Mouse (Mus musculus) adipocyte (in vitro differentiated cells): Measurements from ENCODE around the gene Pnpla7.
"Not testable (repeated sequence)": the region's sequence is repeated elsewhere in the genome, so short reads cannot be mapped to it uniquely, and the experiment has no call there.

Experiments used
- DNase-seq: peaks from one replicate; pipeline ENCODE4 v3.0.0-alpha.2; 2016; ENCODE audit warnings: low spot score

Gene Pnpla7

GRCm38 (mm10) chr2:24975704-24976297, at the start of gene Pnpla7:
Pnpla7 (plus strand) TSS chr2:24976033.
- peak; percentile 87 for DNase-seq

- DNase-seq, result no peak
These were observed 49.4 kb upstream of the Pnpla7 start for GRCm38 (mm10) chr2:24926345-24926964.

GRCm38 (mm10) chr2:24926965-24927358, 48.9 kb upstream of the Pnpla7 start:
- DNase-seq, result no peak

- DNase-seq, result no peak
These were observed 47.9 kb upstream of the Pnpla7 start for GRCm38 (mm10) chr2:24927810-24928479.

- no peak for DNase-seq
These were observed 46.7 kb upstream of the Pnpla7 start for GRCm38 (mm10) chr2:24929119-24929518.

- no peak for DNase-seq
These were observed 46.2 kb upstream of the Pnpla7 start for GRCm38 (mm10) chr2:24929593-24929992.

- DNase-seq, result no peak
These were observed 41.3 kb upstream of the Pnpla7 start for GRCm38 (mm10) chr2:24934441-24934963.

GRCm38 (mm10) chr2:24935057-24935796, 40.6 kb upstream of the Pnpla7 start, which contains the start of gene Arrdc1:
Arrdc1 (minus strand) TSS chr2:24935252.
- peak; percentile 73 for DNase-seq

- no peak for DNase-seq
These were observed 33.7 kb upstream of the Pnpla7 start for GRCm38 (mm10) chr2:24942092-24942491.

GRCm38 (mm10) chr2:24944304-24944703, 31.5 kb upstream of the Pnpla7 start:
- not testable (repeated sequence) for DNase-seq

- peak; percentile 94 for DNase-seq
These were observed 26.2 kb upstream of the Pnpla7 start, which contains the start of gene Zmynd19 for GRCm38 (mm10) chr2:24949421-24950188. Zmynd19 (plus strand) TSS chr2:24949792.

GRCm38 (mm10) chr2:24950189-24950535, 25.7 kb upstream of the Pnpla7 start:
- no peak for DNase-seq

GRCm38 (mm10) chr2:24952537-24953055, 23.2 kb upstream of the Pnpla7 start:
- no peak for DNase-seq

GRCm38 (mm10) chr2:24960910-24961309, 14.9 kb upstream of the Pnpla7 start:
- DNase-seq, result peak; percentile 31

GRCm38 (mm10) chr2:24962304-24963000, 13.4 kb upstream of the Pnpla7 start, which contains the start of gene Dph7:
Dph7 (plus strand) TSS chr2:24962400.
- DNase-seq, result peak; percentile 79

GRCm38 (mm10) chr2:24970386-24970785, 5.4 kb upstream of the Pnpla7 start:
- DNase-seq, result no peak

GRCm38 (mm10) chr2:24974452-24974851, 1.4 kb upstream of the Pnpla7 start:
- DNase-seq, result not testable (repeated sequence)

- DNase-seq, result peak; percentile 93
These were observed 728 bp upstream of the Pnpla7 start, which contains the start of gene Mrpl41 for GRCm38 (mm10) chr2:24974906-24975703. Mrpl41 (minus strand) TSS chr2:24975098.

GRCm38 (mm10) chr2:24976960-24977359, 1.1 kb downstream of the Pnpla7 start:
- peak; percentile 34 for DNase-seq

- DNase-seq, result no peak
These were observed 11.9 kb downstream of the Pnpla7 start for GRCm38 (mm10) chr2:24987762-24988161.
